Mouse (Mus musculus) MEL (cell line): ENCODE measurements at regions not wholly inside any gene's neighbourhood (a gene's known extent, or its start where the extent isn't known, plus 50 kb on each side); places are given as distances from the start of the nearest gene placed in this dataset.

ENCODE experiments used
- DNase-seq: peaks from one replicate; pipeline ENCODE4 v3.0.0; 2011; ENCODE audit warnings: low read depth, low spot score
- H3K27ac ChIP-seq: 2 replicates; pipeline ENCODE4 v1.5.1; 2012; ENCODE audit warnings: low read depth, mild to moderate bottlenecking, control low read depth, low read length, moderate library complexity; ENCODE audit not compliant: control insufficient read depth
- H3K27me3 ChIP-seq, 2 experiments: fragments of 150-350 bp in 1 of 2; sonication (generic) in 1 of 2; 2 replicates each; pipeline ENCODE4 v1.6.1; 2012; ENCODE audit warnings: low read length in 2 of 2, mild to moderate bottlenecking in 2 of 2, improper control_type of control experiment in 1 of 2, moderate library complexity in 1 of 2; ENCODE audit not compliant: insufficient read depth in 2 of 2, control insufficient read depth in 1 of 2
- H3K36me3 ChIP-seq, 2 experiments: 2 replicates each; pipeline ENCODE4 v1.6.1; 2012 to 2014; ENCODE audit warnings: low read length in 2 of 2, improper control_type of control experiment in 1 of 2, inconsistent platforms in 1 of 2, mild to moderate bottlenecking in 1 of 2; ENCODE audit not compliant: insufficient read depth in 2 of 2, control insufficient read depth in 1 of 2
- H3K4me1 ChIP-seq, 2 experiments: fragments of 150-350 bp in 1 of 2; sonication (generic) in 1 of 2; 2 replicates each; pipeline ENCODE4 v1.6.1; 2012; ENCODE audit warnings: low read length in 2 of 2, improper control_type of control experiment in 1 of 2, mild to moderate bottlenecking in 1 of 2; ENCODE audit not compliant: insufficient read depth in 2 of 2, control insufficient read depth in 1 of 2
- H3K4me3 ChIP-seq, 2 experiments: fragments of 150-350 bp in 1 of 2; sonication (generic) in 1 of 2; 2 replicates each; pipeline ENCODE4 v1.5.1; 2012; ENCODE audit warnings: low read depth in 2 of 2, low read length in 2 of 2, mild to moderate bottlenecking in 2 of 2, moderate library complexity in 2 of 2, control low read depth in 1 of 2, improper control_type of control experiment in 1 of 2; ENCODE audit not compliant: control insufficient read depth in 1 of 2, insufficient read depth in 1 of 2
- H3K79me2 ChIP-seq: 2 replicates; pipeline ENCODE4 v1.6.1; 2012; ENCODE audit warnings: mild to moderate bottlenecking, low read length, moderate library complexity; ENCODE audit not compliant: control insufficient read depth, poor library complexity, insufficient read depth
- H3K9ac ChIP-seq: 2 replicates; pipeline ENCODE4 v1.6.1; 2012; ENCODE audit warnings: low read depth, mild to moderate bottlenecking, control low read depth, low read length, moderate library complexity; ENCODE audit not compliant: control insufficient read depth, poor library complexity, severe bottlenecking
- H3K9me3 ChIP-seq: fragments of 150-350 bp; sonication (generic); replicated peaks from 2 replicates; pipeline ENCODE4 v1.6.1; 2012; ENCODE audit warnings: mild to moderate bottlenecking, low read length, improper control_type of control experiment, moderate library complexity; ENCODE audit not compliant: insufficient read depth
- CHD2 ChIP-seq: IDR thresholded peaks from 2 replicates; pipeline ENCODE4 v1.6.1; 2011; ENCODE audit warnings: low read length, improper control_type of control experiment
- CTCF ChIP-seq, 3 experiments: IDR thresholded peaks in 2 of 3; conservative IDR thresholded peaks in 1 of 3; 2 replicates each; pipeline ENCODE4 v1.5.1; 2011 to 2012; ENCODE audit warnings: low read length in 3 of 3, low read depth in 2 of 3, mild to moderate bottlenecking in 2 of 3, improper control_type of control experiment in 1 of 3, inconsistent platforms in 1 of 3, mixed read lengths in 1 of 3, moderate library complexity in 1 of 3; ENCODE audit not compliant: control insufficient read depth in 1 of 3, insufficient read depth in 1 of 3, poor library complexity in 1 of 3, severe bottlenecking in 1 of 3
- E2F4 ChIP-seq: IDR thresholded peaks from 2 replicates; pipeline ENCODE4 v1.6.1; 2011; ENCODE audit warnings: low read depth, low read length, improper control_type of control experiment, borderline replicate concordance
- EP300 ChIP-seq, 2 experiments: IDR thresholded peaks; 2 replicates each; pipeline ENCODE4 v1.6.1; 2011; ENCODE audit warnings: improper control_type of control experiment in 2 of 2, low read length in 2 of 2, low read depth in 1 of 2, mild to moderate bottlenecking in 1 of 2
- MYB ChIP-seq: IDR thresholded peaks from 2 replicates; pipeline ENCODE4 v1.6.1; 2011; ENCODE audit warnings: mild to moderate bottlenecking, low read depth, low read length, improper control_type of control experiment
- POLR2AphosphoS5 ChIP-seq: IDR thresholded peaks from 2 replicates; pipeline ENCODE4 v1.6.1; 2012; ENCODE audit warnings: low read depth, borderline replicate concordance, mild to moderate bottlenecking, inconsistent platforms, low read length, moderate library complexity, mixed read lengths
- TAL1 ChIP-seq: IDR thresholded peaks from 2 replicates; pipeline ENCODE4 v1.6.1; 2012; ENCODE audit warnings: mild to moderate bottlenecking, inconsistent platforms, low read length, moderate library complexity, mixed read lengths
- UBTF ChIP-seq: IDR thresholded peaks from 2 replicates; pipeline ENCODE4 v1.6.1; 2012; ENCODE audit warnings: low read depth, mild to moderate bottlenecking, inconsistent platforms, low read length, improper control_type of control experiment, moderate library complexity, borderline replicate concordance; ENCODE audit not compliant: insufficient read depth
- USF1 ChIP-seq: IDR thresholded peaks from 2 replicates; pipeline ENCODE4 v1.6.1; 2014; ENCODE audit warnings: low read depth, mild to moderate bottlenecking, inconsistent platforms, low read length, improper control_type of control experiment, moderate library complexity
- ZMIZ1 ChIP-seq: IDR thresholded peaks from 2 replicates; pipeline ENCODE4 v1.6.1; 2012; ENCODE audit warnings: low read depth, mild to moderate bottlenecking, inconsistent platforms, low read length, improper control_type of control experiment, moderate library complexity

GRCm38 (mm10) chr5:84810844-84811243 is 393.7 kb upstream of the Epha5 start:
- no peaks in the 10 kb centered on the region for H3K4me1 ChIP-seq
- no peaks in the 10 kb centered on the region for H3K79me2 ChIP-seq
- no peaks in the 10 kb centered on the region for H3K27me3 ChIP-seq
- no peak for DNase-seq
- H3K4me3 ChIP-seq, result no peak overlapping the region
- H3K27ac ChIP-seq, result no peak overlapping the region
- no peaks in the 10 kb centered on the region for H3K9me3 ChIP-seq
- no peak overlapping the region for H3K9ac ChIP-seq
- H3K36me3 ChIP-seq, result no peaks in the 10 kb centered on the region
- TF ChIP-seq CHD2 (no peak), CTCF (IDR thresholded peaks at IDR 0.05 in 2 of 3, conservative IDR thresholded peaks at IDR 0.05 in 1 of 3; ENCODE audit: control insufficient read depth in 1 of 3, insufficient read depth in 1 of 3, low read depth in 2 of 3, low read length in 3 of 3, poor library complexity in 1 of 3, severe bottlenecking in 1 of 3) (no peak), POLR2AphosphoS5 (no peak), ZMIZ1 (no peak), E2F4 (no peak), EP300 (IDR thresholded peaks at IDR 0.05; ENCODE audit: low read depth in 1 of 2, low read length in 2 of 2) (no peak)

DNA sequence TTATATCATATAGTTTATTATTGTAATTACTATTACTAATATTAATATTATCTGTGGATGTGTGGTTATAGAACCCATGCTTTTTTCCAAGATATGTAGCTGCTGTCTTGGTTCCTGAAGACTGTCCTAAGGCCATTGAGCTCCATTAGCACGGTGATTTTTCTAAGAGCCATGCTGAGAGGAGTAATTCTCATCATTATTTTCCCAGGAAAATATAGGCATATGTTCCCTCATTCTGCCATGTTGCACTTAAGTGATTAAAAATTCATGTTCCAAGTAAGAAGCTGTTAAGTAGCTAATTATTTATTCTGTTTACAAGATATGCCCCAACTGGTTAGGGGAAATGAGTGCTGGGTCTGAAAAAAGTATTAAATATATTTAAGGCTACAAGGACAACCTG is 345.4 kb upstream of the Epha5 start:
- Histone ChIP-seq H3K27me3 (no peaks in the 10 kb centered on the region), H3K27ac (no peak overlapping the region), H3K4me3 (no peak overlapping the region), H3K9ac (no peak overlapping the region), H3K79me2 (no peaks in the 10 kb centered on the region), H3K4me1 (no peaks in the 10 kb centered on the region), H3K9me3 (no peaks in the 10 kb centered on the region), H3K36me3 (no peaks in the 10 kb centered on the region)
- TF ChIP-seq ZMIZ1, result no peak
- no peak for DNase-seq

GRCm38 (mm10) chr5:84752053-84752452 is 334.9 kb upstream of the Epha5 start:
- Histone ChIP-seq H3K4me3 (no peak overlapping the region), H3K36me3 (no peaks in the 10 kb centered on the region), H3K9ac (no peak overlapping the region), H3K27ac (no peak overlapping the region), H3K4me1 (no peaks in the 10 kb centered on the region), H3K27me3 (no peaks in the 10 kb centered on the region), H3K9me3 (no peaks in the 10 kb centered on the region), H3K79me2 (no peaks in the 10 kb centered on the region)
- no peak for DNase-seq
- TF ChIP-seq UBTF (no peak), TAL1 (no peak)
- TF ChIP-seq, all 39 proteins: peak for 0

DNA sequence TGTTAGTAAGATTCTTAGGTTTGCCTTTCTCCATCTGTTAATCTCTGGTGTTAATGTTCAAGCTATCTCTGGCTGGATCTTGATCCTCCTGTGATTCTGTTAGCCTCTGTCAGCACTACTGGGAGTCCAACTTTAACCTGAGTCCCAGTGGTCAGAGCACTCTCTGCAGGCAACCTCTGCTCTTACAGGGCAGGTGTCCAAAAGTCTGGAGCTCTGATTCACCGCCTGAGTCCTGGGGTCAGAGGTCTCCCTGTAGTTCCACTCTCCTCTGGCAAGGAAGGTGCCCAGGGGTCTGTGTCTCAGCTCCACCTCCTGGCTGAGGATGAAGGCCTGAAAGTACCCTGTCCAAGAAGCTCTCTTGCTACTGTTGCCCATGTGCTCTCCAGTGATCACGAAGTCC is 288.3 kb upstream of the Epha5 start:
- no peak for DNase-seq
- Histone ChIP-seq H3K9ac (no peak overlapping the region), H3K79me2 (no peaks in the 10 kb centered on the region), H3K27me3 (no peaks in the 10 kb centered on the region), H3K4me1 (no peaks in the 10 kb centered on the region), H3K36me3 (no peaks in the 10 kb centered on the region), H3K27ac (no peak overlapping the region), H3K9me3 (no peaks in the 10 kb centered on the region), H3K4me3 (no peak overlapping the region)
- TF ChIP-seq USF1, result no peak
- TF ChIP-seq MYB, result no peak
